Mouse (Mus musculus): ENCODE results near the gene Dppa3.

DNA sequence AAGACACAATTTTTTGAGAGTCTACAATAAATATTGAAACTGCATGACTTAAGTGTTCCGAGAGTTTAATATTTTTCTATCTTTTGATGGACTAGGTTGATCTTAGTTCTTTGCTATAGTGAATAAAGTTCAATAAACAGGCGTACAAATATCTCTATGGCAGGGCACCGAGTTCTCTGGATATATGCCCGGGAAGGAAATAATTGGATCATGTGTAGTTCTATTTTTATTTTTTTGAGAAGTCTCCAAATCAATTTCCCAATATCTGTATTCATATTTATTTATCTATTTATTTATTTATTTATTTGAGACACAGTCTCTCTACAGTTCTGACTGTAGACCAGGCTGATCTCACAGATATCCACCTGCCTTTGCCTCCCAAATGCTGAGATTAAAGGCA lies 44.6 kb downstream of the Dppa3 start:
- TF ChIP-seq ZKSCAN1 (IDR thresholded peaks at IDR 0.05; ENCODE audit: low read depth, low read length) (no peak), USF1 (IDR thresholded peaks at IDR 0.05; ENCODE audit: low read depth, low read length) (no peak)
